In the genomic region with DNA sequence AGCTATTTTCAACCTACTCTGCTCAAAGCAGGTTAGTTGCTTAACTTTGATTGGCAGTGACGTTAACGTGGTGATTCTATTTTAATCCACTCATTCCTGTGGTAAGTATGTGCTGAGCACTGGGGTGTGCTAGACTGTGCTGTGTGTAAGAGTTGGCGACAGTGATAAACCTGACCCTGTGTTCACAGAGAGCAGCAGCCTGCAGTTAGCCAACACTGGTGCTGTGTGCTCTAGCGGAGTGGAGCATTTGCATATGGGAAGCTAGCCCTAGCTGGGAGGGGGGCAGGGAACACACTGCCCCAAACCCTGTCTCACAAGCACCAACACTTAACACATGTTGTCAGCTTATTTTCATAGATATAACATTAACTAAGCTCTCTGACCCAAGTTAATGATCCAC, we compare ENCODE assay signal across 9 mouse cellular contexts. TPM values are rescaled to one million over a fixed set of nuclear protein-coding genes. Genes with fewer than 3 reads are reported as not detected.
DNase-seq lines count a peak whose midpoint lies in the region; ATAC-seq and TF ChIP-seq lines count a peak whose summit lies in the region.
"Had no signal": no experiment of that assay in that cellular context is flagged by ENCODE, and none has a peak within 500 bp of the region (broad histone marks: within the 10 kb centered on the region; RNA-seq: fewer than 3 reads in every experiment).

No protein-coding gene starts in this region.

- dilution Hi-C loops in CH12.LX (cut with MboI; ENCODE audit: extremely low pct_ligation_motif_present, extremely low pct_unique_long_range_greater_than_20kb, low sequenced_read_pairs) = no loop called here

- H3K4me1 ChIP-seq in heart, embryonic 12.5 days (replicated peaks) = peaks cover 8% of the 10 kb centered on the region; the same call in 1 of the 2 replicates
- peaks cover 3 to 24% of the 10 kb centered on the region in 2 experiments for H3K4me1 ChIP-seq in CH12.LX (ENCODE audit: control insufficient read depth in 1 of 2, insufficient read depth in 2 of 2)
- no peaks in the 10 kb centered on the region for H3K4me1 ChIP-seq in hindbrain, embryonic 15.5 days (replicated peaks)

- no peak overlapping the region for H3K4me3 ChIP-seq in heart, embryonic 12.5 days
- H3K4me3 ChIP-seq in CH12.LX (replicated peaks in 1 of 3; ENCODE audit: low read depth in 2 of 3, low read length in 2 of 3, poor library complexity in 1 of 3) (peak overlapping the region in 2 of 3 experiments; percentile 34 to 48), macrophage (ENCODE audit: inconsistent target) (no peak overlapping the region)
- no peak overlapping the region for H3K4me3 ChIP-seq in hindbrain, embryonic 15.5 days

- in situ Hi-C loops in CH12.LX (cut with MboI; ENCODE audit: low pct_ligation_motif_present, low pct_unique_long_range_greater_than_20kb, low sequenced_read_pairs) = loop anchor here (10.0 to 25.0 kb wide), 2 partner anchors 53 to 181 kb away; no protein-coding TSS in a partner anchor

- TF ChIP-seq RAD21 in CH12.LX (IDR thresholded peaks at IDR 0.05; ENCODE audit: low read depth, low read length) = no peak; the same call in 1 of the 2 replicates

- H3K27ac ChIP-seq in heart, embryonic 12.5 days (ENCODE audit: poor library complexity, severe bottlenecking) = 0 out of 2 replicates have a peak overlapping the region, but pooled peaks have one; percentile 5
- peak overlapping the region; percentile 41; the same call in 1 of the 2 replicates for H3K27ac ChIP-seq in CH12.LX (ENCODE audit: insufficient read depth, low read depth)
- no peak overlapping the region for H3K27ac ChIP-seq in hindbrain, embryonic 15.5 days (replicated peaks)
- peak overlapping the region; percentile 17; the same call in 1 of the 2 replicates for H3K27ac ChIP-seq in macrophage

- H3K36me3 ChIP-seq in heart, embryonic 12.5 days = no peaks in the 10 kb centered on the region
- H3K36me3 ChIP-seq in CH12.LX (replicated peaks in 1 of 2; ENCODE audit: control insufficient read depth in 1 of 2, insufficient read depth in 1 of 2, low read length in 1 of 2) (peaks cover 0 to 9% of the 10 kb centered on the region in 2 experiments), macrophage (ENCODE audit: inconsistent target) (no peaks in the 10 kb centered on the region)
- no peaks in the 10 kb centered on the region for H3K36me3 ChIP-seq in hindbrain, embryonic 15.5 days

- TF ChIP-seq CTCF in CH12.LX (conservative IDR thresholded peaks at IDR 0.05 in 1 of 2, IDR thresholded peaks at IDR 0.05 in 1 of 2; ENCODE audit: low read depth in 2 of 2, low read length in 2 of 2) = no peak

- H3K79me2 ChIP-seq in CH12.LX (replicated peaks; ENCODE audit: control insufficient read depth, extremely low read depth, insufficient read depth, poor library complexity, severe bottlenecking) = no peaks in the 10 kb centered on the region
- H3K79me2 ChIP-seq in macrophage (ENCODE audit: inconsistent target) = no peaks in the 10 kb centered on the region

- ATAC-seq in heart, embryonic 12.5 days (ENCODE audit: insufficient number of reproducible peaks, low FRiP score) = peak; percentile 73
- peak; percentile 84 for ATAC-seq in hindbrain, embryonic 15.5 days (ENCODE audit: low FRiP score, low read depth)
- no peak for ATAC-seq in cerebellum, adult (ENCODE audit: insufficient number of reproducible peaks, low FRiP score, low TSS enrichment)

- DNase-seq in heart, adult 8-10 months (ENCODE audit: low spot score) = no peak
- peak; percentile 86 for DNase-seq in CH12.LX (ENCODE audit: extremely low read depth)
- DNase-seq in testis, postnatal 14 days (ENCODE audit: low spot score) = no peak
- DNase-seq in thymus, postnatal 36 days = no peak
- DNase-seq: cerebellum, postnatal 14 days had no signal

- H3K4me2 ChIP-seq in heart, embryonic 12.5 days = peak overlapping the region; percentile 20
- H3K4me2 ChIP-seq in CH12.LX (ENCODE audit: insufficient read depth, low read depth, poor library complexity, severe bottlenecking) = no peak overlapping the region
- no peak overlapping the region for H3K4me2 ChIP-seq in hindbrain, embryonic 15.5 days

- 0 out of 2 replicates have a peak, but pooled peaks have one; percentile 18 for TF ChIP-seq EP300 in CH12.LX (IDR thresholded peaks at IDR 0.05; ENCODE audit: low read length)

- 19% methylated on average over 4 of the region's 4 CpGs for WGBS in heart, embryonic 12.5 days
- WGBS in hindbrain, embryonic 15.5 days = 39% methylated on average over 4 of the region's 4 CpGs
- 2% methylated on average over 4 of the region's 4 CpGs for WGBS in macrophage (ENCODE audit: missing documents)

- peak; percentile 49 for TF ChIP-seq POLR2A in CH12.LX (IDR thresholded peaks at IDR 0.05; ENCODE audit: low read depth, low read length)

- H3K27me3 ChIP-seq in heart, embryonic 12.5 days (replicated peaks) = no peaks in the 10 kb centered on the region
- no peaks in the 10 kb centered on the region for H3K27me3 ChIP-seq in CH12.LX (replicated peaks)
- H3K27me3 ChIP-seq in hindbrain, embryonic 15.5 days = no peaks in the 10 kb centered on the region

- H3K9ac ChIP-seq in heart, embryonic 12.5 days = no peak overlapping the region
- H3K9ac ChIP-seq in CH12.LX (ENCODE audit: insufficient read depth, low read depth) = no peak overlapping the region
- no peak overlapping the region for H3K9ac ChIP-seq in hindbrain, embryonic 15.5 days

- H3K9me3 ChIP-seq in heart, embryonic 12.5 days (replicated peaks) = no peaks in the 10 kb centered on the region
- H3K9me3 ChIP-seq in CH12.LX (replicated peaks; ENCODE audit: low read length) = peaks cover 2% of the 10 kb centered on the region
- no peaks in the 10 kb centered on the region for H3K9me3 ChIP-seq in hindbrain, embryonic 15.5 days

TF ChIP-seq in CH12.LX, 34 proteins besides CTCF, POLR2A, EP300 and RAD21:
- TF ChIP-seq USF2 (conservative IDR thresholded peaks at IDR 0.05; ENCODE audit: low read depth, low read length) (no peak), MXI1 (IDR thresholded peaks at IDR 0.05; ENCODE audit: low read depth, low read length) (no peak), MAX (IDR thresholded peaks at IDR 0.05; ENCODE audit: low read length) (no peak), HCFC1 (IDR thresholded peaks at IDR 0.05; ENCODE audit: low read depth, low read length) (no peak), KAT2A (IDR thresholded peaks at IDR 0.05; ENCODE audit: insufficient replicate concordance, low read length) (no peak), SIN3A (IDR thresholded peaks at IDR 0.05; ENCODE audit: low read length) (peak; percentile 58; the same call in 1 of the 2 replicates), SMC3 (IDR thresholded peaks at IDR 0.05; ENCODE audit: low read depth, low read length) (no peak), TBP (conservative IDR thresholded peaks at IDR 0.05; ENCODE audit: low read depth, low read length) (0 out of 2 replicates have a peak, but pooled peaks have one; percentile 48), ETS1 (conservative IDR thresholded peaks at IDR 0.05; ENCODE audit: low read depth, low read length) (peak; percentile 40; the same call in 1 of the 2 replicates), RCOR1 (conservative IDR thresholded peaks at IDR 0.05; ENCODE audit: low read depth, low read length) (no peak), CHD2 (IDR thresholded peaks at IDR 0.05; ENCODE audit: low read length) (no peak), BHLHE40 (IDR thresholded peaks at IDR 0.05; ENCODE audit: low read depth, low read length) (peak; percentile 5; the same call in 1 of the 2 replicates), USF1 (IDR thresholded peaks at IDR 0.05; ENCODE audit: low read depth, low read length) (no peak)

RNA-seq across cellular contexts. Expression of a gene that starts 11.7 kb away (rescaled TPM):
- 5.4 and 7.1 TPM in 2 replicates for polyA plus RNA-seq in heart, embryonic 12.5 days (2016; fragmentation: Nextera tagmentation; extraction: Ambion mirVana)
- 10 to 100 TPM; 13.3 to 14.5 (median 14.2) TPM for total RNA-seq in heart, adult 8-10 months (2022)
- total RNA-seq in CH12.LX (2012; rRNA removed) (8.1 and 8.3 TPM in 2 replicates), CH12.LX (2014; rRNA removed) (17.0 TPM in 2 replicates)
- polyA plus RNA-seq in CH12.LX (2012; ENCODE audit: insufficient read length, low read depth) (20.2 and 22.3 TPM in 2 replicates), macrophage (2018) (20.9 to 24.6 TPM (median 22.9 TPM) in 3 replicates)
- polyA plus RNA-seq in hindbrain, embryonic 15.5 days (2015; fragmentation: Nextera tagmentation; extraction: Ambion mirVana) = 3.4 and 4.1 TPM in 2 replicates
- total RNA-seq in macrophage (2018; cell fraction: chromatin; rRNA removed) = 100 to 1,000 TPM in 12 of 26 experiments, 10 to 100 TPM in 14; 33.2 to 182 (median 92.9) TPM
- 10 to 100 TPM; 18.9 to 34.4 (median 28.6) TPM for total RNA-seq in macrophage (2018; cell fraction: cytosol; rRNA removed)
- 100 to 1,000 TPM in 6 of 26 experiments, 10 to 100 TPM in 20; 37.4 to 175 (median 76.9) TPM for total RNA-seq in macrophage (2018; cell fraction: nucleus; rRNA removed)

Comparison
In these comparisons a context has a peak if more than half of its experiments do, and no peak if none do; other contexts are left out.
1. H3K4me3 ChIP-seq: peak in CH12.LX (2 of 3); none in heart, embryonic 12.5 days (single experiment), hindbrain, embryonic 15.5 days (single experiment) and macrophage (single experiment).